Mouse (Mus musculus) embryonic facial prominence, embryonic 10.5 days (tissue): ENCODE measurements around the gene Morf4l1. TPM values are rescaled to one million over a fixed set of nuclear protein-coding genes. Genes with fewer than 3 reads are reported as not detected.
"Not testable (repeated sequence)": the region's sequence is repeated elsewhere in the genome, so short reads cannot be mapped to it uniquely, and the experiment has no call there.

ENCODE experiments used
- DNase-seq: peaks from one replicate; pipeline ENCODE4 v3.0.0-alpha.2; 2017; ENCODE audit warnings: low spot score
- H3K27ac ChIP-seq: fragments of 300-500 bp; sonication (generic); replicated peaks from 2 replicates; pipeline ENCODE4 v1.5.1; 2016; ENCODE audit warnings: mild to moderate bottlenecking
- H3K27me3 ChIP-seq: fragments of 300-500 bp; sonication (generic); replicated peaks from 2 replicates; pipeline ENCODE4 v1.6.1; 2016; ENCODE audit warnings: low read depth, mild to moderate bottlenecking; ENCODE audit not compliant: poor library complexity, severe bottlenecking
- H3K36me3 ChIP-seq: fragments of 300-500 bp; sonication (generic); replicated peaks from 2 replicates; pipeline ENCODE4 v1.6.1; 2016; ENCODE audit warnings: mild to moderate bottlenecking, moderate library complexity
- H3K4me1 ChIP-seq: fragments of 300-500 bp; sonication (generic); 2 replicates; pipeline ENCODE4 v1.6.1; 2016
- H3K4me3 ChIP-seq: fragments of 300-500 bp; sonication (generic); 2 replicates; pipeline ENCODE4 v1.5.1; 2016; ENCODE audit warnings: mild to moderate bottlenecking, moderate library complexity
- H3K9me3 ChIP-seq: fragments of 300-500 bp; sonication (generic); 2 replicates; pipeline ENCODE4 v1.6.1; 2016; ENCODE audit warnings: mild to moderate bottlenecking
- WGBS: fragments of 180-500 bp; shearing (Covaris S2); methylation state at CpG from one replicate; pipeline ENCODE4 v1.1.7; 2016; 5-methylcytosine and 5-hydroxymethylcytosine counted together
- polyA plus RNA-seq: library from polyadenylated mRNA; unstranded; fragments of >200 nt; fragmentation: Nextera tagmentation; extraction: Ambion mirVana; gene quantifications from 2 replicates; pipeline ENCODE4 v1.2.1, GENCODE M21; 2016

Morf4l1 gene
- polyA plus RNA-seq, 1 experiment from 2014 or later = 519 TPM

DNA sequence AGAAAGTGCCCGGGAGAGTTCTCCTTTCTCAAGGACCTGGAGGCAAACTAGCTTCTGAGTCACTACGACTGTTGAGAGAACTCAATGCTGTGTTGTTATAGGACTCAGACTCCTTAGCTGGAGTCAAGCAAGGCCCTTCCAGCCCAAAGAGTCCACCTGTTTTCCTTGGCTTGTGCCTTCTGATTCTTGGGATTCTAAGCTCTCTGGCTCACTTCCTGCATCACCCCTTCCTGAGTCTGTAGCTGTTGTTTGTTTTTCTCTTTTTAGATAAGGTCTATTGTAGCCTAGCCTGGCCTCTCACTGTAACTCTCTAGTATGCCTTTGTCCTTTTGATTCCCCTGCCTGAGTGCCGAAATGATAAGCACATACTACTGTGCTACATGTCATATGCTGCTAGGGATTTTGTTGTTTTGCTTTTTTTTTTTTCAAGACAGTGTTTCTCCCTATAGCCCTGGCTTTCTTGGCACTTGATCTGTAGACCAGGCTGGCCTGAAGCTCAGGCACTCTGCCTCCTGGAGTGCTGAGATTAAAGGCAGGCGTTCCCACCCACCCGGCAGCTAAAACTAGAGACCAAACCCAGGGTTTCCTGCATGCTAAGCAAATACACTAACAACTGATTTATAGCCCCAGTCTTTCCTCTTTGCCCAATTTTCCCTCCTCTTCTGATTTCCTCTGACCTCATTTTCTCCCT, 66.5 kb downstream of the Morf4l1 start:
- H3K9me3 ChIP-seq = peaks cover 6% of the 10 kb centered on the region; the same call in 1 of the 2 replicates
- H3K27ac ChIP-seq = no peak overlapping the region

DNA sequence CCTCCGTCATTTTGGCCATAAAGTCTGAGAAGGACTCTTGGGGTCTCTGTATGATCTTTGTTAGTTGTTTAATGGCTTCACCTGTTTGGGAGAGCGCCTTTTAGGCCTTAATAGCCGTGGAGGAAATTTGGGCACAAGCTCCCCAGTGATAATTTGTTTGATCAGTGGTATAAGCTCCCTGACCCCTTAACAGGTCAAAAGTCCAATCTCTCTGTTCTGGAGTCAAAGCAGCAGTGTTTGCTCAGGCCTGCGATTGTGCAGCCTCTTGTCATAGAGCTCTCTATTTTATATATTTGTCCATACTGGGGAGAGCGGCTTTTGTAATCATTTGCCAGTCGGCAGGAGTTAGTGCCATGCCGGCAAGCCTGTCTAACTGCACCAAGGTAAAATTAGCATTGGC, 69.4 kb downstream of the Morf4l1 start:
- Histone ChIP-seq H3K4me1 (no peaks in the 10 kb centered on the region), H3K36me3 (no peaks in the 10 kb centered on the region), H3K9me3 (peaks cover 6% of the 10 kb centered on the region; the same call in 1 of the 2 replicates), H3K27me3 (no peaks in the 10 kb centered on the region), H3K4me3 (no peak overlapping the region), H3K27ac (no peak overlapping the region)
- DNase-seq = no peak
- WGBS = 90% methylated on average over 7 of the region's 7 CpGs

More for the DNA sequence above, 66.5 kb downstream of the Morf4l1 start:
- no peak overlapping the region for H3K4me3 ChIP-seq
- no peaks in the 10 kb centered on the region for H3K36me3 ChIP-seq
- no peak for DNase-seq
- WGBS = 72% methylated on average over 5 of the region's 5 CpGs
- no peaks in the 10 kb centered on the region for H3K4me1 ChIP-seq
- H3K27me3 ChIP-seq = no peaks in the 10 kb centered on the region

DNA sequence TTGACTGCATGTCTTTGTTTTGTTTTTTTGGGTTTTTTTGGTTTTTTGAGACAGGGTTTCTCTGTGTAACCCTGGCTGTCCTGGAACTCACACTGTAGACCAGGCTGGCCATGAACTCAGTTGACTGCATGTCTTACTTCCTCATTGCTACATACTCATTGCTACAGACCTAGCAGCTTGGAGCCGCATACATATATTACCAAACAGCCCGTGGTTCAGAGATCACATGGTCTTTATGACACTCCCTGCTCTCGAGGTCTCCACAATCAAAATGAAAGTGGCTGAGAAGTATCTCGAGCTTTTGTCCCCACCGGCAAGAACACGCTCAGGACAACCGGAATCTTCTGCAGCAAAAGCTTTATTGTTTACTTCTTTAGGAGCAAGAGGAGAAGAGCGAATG, 71.7 kb downstream of the Morf4l1 start:
- WGBS = 94% methylated on average over 8 of the region's 8 CpGs
- not testable (repeated sequence) for H3K9me3 ChIP-seq, H3K27me3 ChIP-seq, H3K4me1 ChIP-seq, DNase-seq, H3K4me3 ChIP-seq, H3K36me3 ChIP-seq, H3K27ac ChIP-seq

Other genes with a start within 250 kb of the Morf4l1 start
- 0.23 and 0.24 TPM in 2 replicates for gene Rasgrf1, start 204.9 kb downstream of the Morf4l1 start, polyA plus RNA-seq
- 5.0 and 5.9 TPM in 2 replicates for gene Ctsh, start 60.6 kb downstream of the Morf4l1 start, polyA plus RNA-seq
- 14.6 and 14.9 TPM in 2 replicates for gene Adamts7, start 48.3 kb upstream of the Morf4l1 start, polyA plus RNA-seq
- gene Tbc1d2b, start 156.0 kb upstream of the Morf4l1 start, polyA plus RNA-seq = 8.3 and 8.8 TPM in 2 replicates